Mouse (Mus musculus): ENCODE measurements at regions not wholly inside any gene's neighbourhood (a gene's known extent, or its start where the extent isn't known, plus 50 kb on each side); places are given as distances from the start of the nearest gene placed in this dataset.
"Not testable (repeated sequence)": the region's sequence is repeated elsewhere in the genome, so short reads cannot be mapped to it uniquely, and the experiment has no call there.

- Histone ChIP-seq H3K4me1 (ENCODE audit: control insufficient read depth in 1 of 2, insufficient read depth in 2 of 2) (no peaks in the 10 kb centered on the region), H3K9me3 (replicated peaks; ENCODE audit: low read length) (peaks cover 31% of the 10 kb centered on the region), H3K4me2 (ENCODE audit: insufficient read depth, low read depth, poor library complexity, severe bottlenecking) (no peak overlapping the region), H3K36me3 (replicated peaks in 1 of 2; ENCODE audit: control insufficient read depth in 1 of 2, insufficient read depth in 1 of 2, low read length in 1 of 2) (no peaks in the 10 kb centered on the region), H3K27ac (ENCODE audit: insufficient read depth, low read depth) (no peak overlapping the region), H3K79me2 (replicated peaks; ENCODE audit: control insufficient read depth, extremely low read depth, insufficient read depth, poor library complexity, severe bottlenecking) (no peaks in the 10 kb centered on the region), H3K27me3 (replicated peaks) (no peaks in the 10 kb centered on the region), H3K4me3 (replicated peaks in 1 of 3; ENCODE audit: low read depth in 2 of 3, low read length in 2 of 3, poor library complexity in 1 of 3) (no peak overlapping the region), H3K9ac (ENCODE audit: insufficient read depth, low read depth) (no peak overlapping the region)
- no peak for TF ChIP-seq TCF12 (IDR thresholded peaks at IDR 0.05; ENCODE audit: low read depth, low read length)
- TF ChIP-seq USF2 (conservative IDR thresholded peaks at IDR 0.05; ENCODE audit: low read depth, low read length), result no peak
- no peak for TF ChIP-seq JUND (conservative IDR thresholded peaks at IDR 0.05; ENCODE audit: low read depth, low read length)
- DNase-seq (ENCODE audit: extremely low read depth), result no peak
- in situ Hi-C loops (cut with MboI; ENCODE audit: low pct_ligation_motif_present, low pct_unique_long_range_greater_than_20kb, low sequenced_read_pairs), result no loop called here
- dilution Hi-C loops (cut with MboI; ENCODE audit: extremely low pct_ligation_motif_present, extremely low pct_unique_long_range_greater_than_20kb, low sequenced_read_pairs), result no loop called here
Measured at GRCm38 (mm10) chr8:89492336-89492735, 448.4 kb upstream of the Sall1 start.

DNA sequence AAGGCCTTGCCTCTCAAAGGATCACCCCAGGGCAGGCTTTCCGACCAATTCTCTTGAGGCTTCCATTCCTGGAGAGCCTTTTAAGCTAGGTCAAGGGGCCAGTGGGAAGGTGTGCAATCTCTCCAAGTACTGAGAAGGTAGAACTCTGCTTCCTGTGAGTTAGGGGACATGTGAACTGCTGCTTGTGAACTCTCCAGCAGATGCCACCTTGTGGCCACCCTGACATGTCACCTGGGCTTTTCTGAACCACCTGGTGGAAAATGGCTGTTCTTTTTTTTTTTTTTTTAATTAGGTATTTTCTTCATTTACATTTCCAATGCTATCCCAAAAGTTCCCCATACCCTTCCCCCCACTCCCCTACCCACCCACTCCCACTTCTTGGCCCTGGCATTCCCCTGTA lies 438.5 kb upstream of the Sall1 start:
- H3K4me1 ChIP-seq (ENCODE audit: control insufficient read depth in 1 of 2, insufficient read depth in 2 of 2); H3K4me2 ChIP-seq (ENCODE audit: insufficient read depth, low read depth, poor library complexity, severe bottlenecking); H3K27me3 ChIP-seq (replicated peaks); dilution Hi-C loops (cut with MboI; ENCODE audit: extremely low pct_ligation_motif_present, extremely low pct_unique_long_range_greater_than_20kb, low sequenced_read_pairs); in situ Hi-C loops (cut with MboI; ENCODE audit: low pct_ligation_motif_present, low pct_unique_long_range_greater_than_20kb, low sequenced_read_pairs); H3K9ac ChIP-seq (ENCODE audit: insufficient read depth, low read depth); H3K27ac ChIP-seq (ENCODE audit: insufficient read depth, low read depth); H3K79me2 ChIP-seq (replicated peaks; ENCODE audit: control insufficient read depth, extremely low read depth, insufficient read depth, poor library complexity, severe bottlenecking); H3K4me3 ChIP-seq (replicated peaks in 1 of 3; ENCODE audit: low read depth in 2 of 3, low read length in 2 of 3, poor library complexity in 1 of 3); H3K36me3 ChIP-seq (replicated peaks in 1 of 2; ENCODE audit: control insufficient read depth in 1 of 2, insufficient read depth in 1 of 2, low read length in 1 of 2): not testable (repeated sequence)
- TF ChIP-seq SMC3 (IDR thresholded peaks at IDR 0.05; ENCODE audit: low read depth, low read length) (peak; percentile 46), CTCF (conservative IDR thresholded peaks at IDR 0.05 in 1 of 2, IDR thresholded peaks at IDR 0.05 in 1 of 2; ENCODE audit: low read depth in 2 of 2, low read length in 2 of 2) (peak in 1 of 2 experiments; percentile 28; a peak in 2 of 4 replicates), RAD21 (IDR thresholded peaks at IDR 0.05; ENCODE audit: low read depth, low read length) (peak; percentile 13)
- DNase-seq (ENCODE audit: extremely low read depth), result peak; percentile 8
- H3K9me3 ChIP-seq (replicated peaks; ENCODE audit: low read length), result peaks cover 16% of the 10 kb centered on the region

- H3K79me2 ChIP-seq (replicated peaks; ENCODE audit: control insufficient read depth, extremely low read depth, insufficient read depth, poor library complexity, severe bottlenecking), result no peaks in the 10 kb centered on the region
- TF ChIP-seq NRF1 (IDR thresholded peaks at IDR 0.05; ENCODE audit: low read depth, low read length) (no peak), ETS1 (conservative IDR thresholded peaks at IDR 0.05; ENCODE audit: low read depth, low read length) (no peak), MYC (IDR thresholded peaks at IDR 0.05; ENCODE audit: low read depth, low read length) (no peak), SMC3 (IDR thresholded peaks at IDR 0.05; ENCODE audit: low read depth, low read length) (no peak), CHD1 (IDR thresholded peaks at IDR 0.05; ENCODE audit: low read depth, low read length) (no peak), KAT2A (IDR thresholded peaks at IDR 0.05; ENCODE audit: insufficient replicate concordance, low read length) (no peak), TBP (conservative IDR thresholded peaks at IDR 0.05; ENCODE audit: low read depth, low read length) (no peak), ZKSCAN1 (IDR thresholded peaks at IDR 0.05; ENCODE audit: borderline replicate concordance, low read depth, low read length) (no peak), RAD21 (IDR thresholded peaks at IDR 0.05; ENCODE audit: low read depth, low read length) (no peak), POLR2AphosphoS2 (IDR thresholded peaks at IDR 0.05; ENCODE audit: low read depth, low read length) (no peak), MAFK (IDR thresholded peaks at IDR 0.05; ENCODE audit: insufficient replicate concordance, low read length) (no peak), CHD2 (IDR thresholded peaks at IDR 0.05; ENCODE audit: low read length) (no peak), JUN (IDR thresholded peaks at IDR 0.05; ENCODE audit: insufficient read depth, low read depth, low read length) (no peak), HCFC1 (IDR thresholded peaks at IDR 0.05; ENCODE audit: low read depth, low read length) (no peak), TCF12 (IDR thresholded peaks at IDR 0.05; ENCODE audit: low read depth, low read length) (no peak), ZNF384 (IDR thresholded peaks at IDR 0.05; ENCODE audit: low read depth, low read length) (no peak), POLR2A (IDR thresholded peaks at IDR 0.05; ENCODE audit: low read depth, low read length) (no peak), MXI1 (IDR thresholded peaks at IDR 0.05; ENCODE audit: low read depth, low read length) (no peak), MAX (IDR thresholded peaks at IDR 0.05; ENCODE audit: low read length) (no peak)
- H3K9ac ChIP-seq (ENCODE audit: insufficient read depth, low read depth), result no peak overlapping the region
- H3K4me2 ChIP-seq (ENCODE audit: insufficient read depth, low read depth, poor library complexity, severe bottlenecking), result no peak overlapping the region
- in situ Hi-C loops (cut with MboI; ENCODE audit: low pct_ligation_motif_present, low pct_unique_long_range_greater_than_20kb, low sequenced_read_pairs), result no loop called here
- dilution Hi-C loops (cut with MboI; ENCODE audit: extremely low pct_ligation_motif_present, extremely low pct_unique_long_range_greater_than_20kb, low sequenced_read_pairs), result no loop called here
- no peak overlapping the region for H3K4me3 ChIP-seq (replicated peaks in 1 of 3; ENCODE audit: low read depth in 2 of 3, low read length in 2 of 3, poor library complexity in 1 of 3)
- peaks cover 32% of the 10 kb centered on the region for H3K9me3 ChIP-seq (replicated peaks; ENCODE audit: low read length)
- no peaks in the 10 kb centered on the region for H3K27me3 ChIP-seq (replicated peaks)
- no peak for DNase-seq (ENCODE audit: extremely low read depth)
- no peaks in the 10 kb centered on the region for H3K36me3 ChIP-seq (replicated peaks in 1 of 2; ENCODE audit: control insufficient read depth in 1 of 2, insufficient read depth in 1 of 2, low read length in 1 of 2)
- H3K4me1 ChIP-seq (ENCODE audit: control insufficient read depth in 1 of 2, insufficient read depth in 2 of 2), result no peaks in the 10 kb centered on the region
- H3K27ac ChIP-seq (ENCODE audit: insufficient read depth, low read depth), result no peak overlapping the region
Measured at GRCm38 (mm10) chr8:89476930-89477329, 433.0 kb upstream of the Sall1 start.
